Mouse (Mus musculus): ENCODE data around the gene Plcxd3. TPM values are rescaled to one million over a fixed set of nuclear protein-coding genes. Genes with fewer than 3 reads are reported as not detected.

Plcxd3 gene
- 0.96 and 1.4 TPM in 2 replicates for polyA plus RNA-seq (2016; fragmentation: Nextera tagmentation; extraction: Ambion mirVana)

- Histone ChIP-seq H3K9me3 (replicated peaks) (0 out of 2 replicates have a peak, but pooled peaks cover 2% of the 10 kb centered on the region), H3K36me3 (no peaks in the 10 kb centered on the region), H3K27me3 (replicated peaks) (0 out of 2 replicates have a peak, but pooled peaks cover 9% of the 10 kb centered on the region), H3K4me3 (peak within 1 kb of the TSS; percentile 58), H3K9ac (peak within 1 kb of the TSS; percentile 64), H3K4me1 (replicated peaks) (peaks cover 4% of the 10 kb centered on the region; the same call in 1 of the 2 replicates), H3K4me2 (peak within 1 kb of the TSS; percentile 95), H3K27ac (ENCODE audit: poor library complexity, severe bottlenecking) (no peak within 1 kb of the TSS)
- 2% methylated on average over 33 of the region's 33 CpGs for whole genome bisulfite sequencing
- ATAC-seq (ENCODE audit: insufficient number of reproducible peaks, low FRiP score): no peak
These were observed at the start of gene Plcxd3 for GRCm38 (mm10) chr15:4375423-4376220. Plcxd3 (plus strand) TSS chr15:4375491.

- Histone ChIP-seq H3K27ac (ENCODE audit: poor library complexity, severe bottlenecking) (no peak overlapping the region), H3K36me3 (no peaks in the 10 kb centered on the region), H3K4me1 (replicated peaks) (no peaks in the 10 kb centered on the region), H3K9me3 (replicated peaks) (no peaks in the 10 kb centered on the region), H3K27me3 (replicated peaks) (no peaks in the 10 kb centered on the region), H3K4me3 (no peak overlapping the region), H3K4me2 (no peak overlapping the region), H3K9ac (no peak overlapping the region)
- 73% methylated on average over 4 of the region's 4 CpGs for WGBS
- no peak for ATAC-seq (ENCODE audit: insufficient number of reproducible peaks, low FRiP score)
These were observed 43.4 kb upstream of the Plcxd3 start for GRCm38 (mm10) chr15:4331867-4332266.

DNA sequence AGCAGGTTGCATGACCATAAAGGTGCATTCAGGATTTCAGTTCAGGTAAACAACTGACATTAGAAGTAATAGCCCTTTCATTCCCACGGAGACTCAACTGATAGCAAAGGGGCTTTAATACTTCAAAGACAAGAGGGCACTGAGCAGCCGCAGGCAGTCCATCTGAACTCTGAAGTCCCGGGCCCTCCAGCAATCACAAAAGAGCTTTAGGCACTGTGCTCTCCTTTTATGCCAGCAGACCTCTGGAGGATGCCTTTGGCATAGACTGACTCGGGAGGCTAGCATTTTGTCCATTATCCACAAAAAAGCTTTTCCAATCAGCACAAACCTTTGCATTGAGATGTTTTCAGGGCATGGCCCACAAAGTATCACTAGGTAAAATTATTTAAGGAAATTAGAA is 33.7 kb upstream of the Plcxd3 start:
- Histone ChIP-seq H3K4me3 (no peak overlapping the region), H3K27me3 (replicated peaks) (no peaks in the 10 kb centered on the region), H3K9me3 (replicated peaks) (no peaks in the 10 kb centered on the region), H3K4me1 (replicated peaks) (peaks cover 4% of the 10 kb centered on the region; the same call in 1 of the 2 replicates), H3K4me2 (no peak overlapping the region), H3K36me3 (no peaks in the 10 kb centered on the region), H3K27ac (ENCODE audit: poor library complexity, severe bottlenecking) (no peak overlapping the region), H3K9ac (no peak overlapping the region)
- ATAC-seq (ENCODE audit: insufficient number of reproducible peaks, low FRiP score): no peak
- whole genome bisulfite sequencing: 25% methylated on average over 4 of the region's 4 CpGs

GRCm38 (mm10) chr15:4348816-4349553 is 26.3 kb upstream of the Plcxd3 start:
- H3K4me3 ChIP-seq: no peak overlapping the region
- H3K36me3 ChIP-seq: no peaks in the 10 kb centered on the region
- no peak overlapping the region for H3K9ac ChIP-seq
- no peaks in the 10 kb centered on the region for H3K27me3 ChIP-seq (replicated peaks)
- no peak for ATAC-seq (ENCODE audit: insufficient number of reproducible peaks, low FRiP score)
- no peaks in the 10 kb centered on the region for H3K9me3 ChIP-seq (replicated peaks)
- H3K27ac ChIP-seq (ENCODE audit: poor library complexity, severe bottlenecking): no peak overlapping the region
- no peak overlapping the region for H3K4me2 ChIP-seq
- H3K4me1 ChIP-seq (replicated peaks): peaks cover 4% of the 10 kb centered on the region; the same call in 1 of the 2 replicates
- WGBS: 18% methylated on average over 7 of the region's 7 CpGs

DNA sequence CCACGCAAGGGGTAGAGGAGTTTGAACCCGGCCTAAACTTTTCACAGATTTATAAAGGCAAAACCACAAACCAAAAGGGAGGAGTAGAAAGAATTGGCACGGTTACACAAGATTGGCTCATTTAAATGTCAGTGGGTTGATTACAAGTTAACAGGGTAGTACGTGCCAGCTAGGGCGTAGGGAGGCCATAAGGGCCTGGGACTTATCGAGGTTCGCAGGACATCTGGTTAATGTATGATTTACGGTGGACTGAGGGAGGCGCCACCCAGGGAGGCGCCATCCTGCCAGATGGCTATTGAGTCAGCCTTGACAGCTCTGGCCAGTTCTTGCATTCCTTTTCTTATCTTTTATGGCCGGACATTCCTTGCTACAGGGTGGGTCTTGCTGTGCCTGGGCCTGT is 18.9 kb upstream of the Plcxd3 start:
- Histone ChIP-seq H3K27me3 (replicated peaks) (no peaks in the 10 kb centered on the region), H3K36me3 (no peaks in the 10 kb centered on the region), H3K4me1 (replicated peaks) (no peaks in the 10 kb centered on the region), H3K9me3 (replicated peaks) (peaks cover 6% of the 10 kb centered on the region), H3K9ac (no peak overlapping the region), H3K27ac (ENCODE audit: poor library complexity, severe bottlenecking) (no peak overlapping the region), H3K4me2 (no peak overlapping the region), H3K4me3 (no peak overlapping the region)
- WGBS: 56% methylated on average over 11 of the region's 11 CpGs
- no peak for ATAC-seq (ENCODE audit: insufficient number of reproducible peaks, low FRiP score)

GRCm38 (mm10) chr15:4357706-4358105 is 17.6 kb upstream of the Plcxd3 start:
- 78% methylated on average over 4 of the region's 4 CpGs for WGBS

DNA sequence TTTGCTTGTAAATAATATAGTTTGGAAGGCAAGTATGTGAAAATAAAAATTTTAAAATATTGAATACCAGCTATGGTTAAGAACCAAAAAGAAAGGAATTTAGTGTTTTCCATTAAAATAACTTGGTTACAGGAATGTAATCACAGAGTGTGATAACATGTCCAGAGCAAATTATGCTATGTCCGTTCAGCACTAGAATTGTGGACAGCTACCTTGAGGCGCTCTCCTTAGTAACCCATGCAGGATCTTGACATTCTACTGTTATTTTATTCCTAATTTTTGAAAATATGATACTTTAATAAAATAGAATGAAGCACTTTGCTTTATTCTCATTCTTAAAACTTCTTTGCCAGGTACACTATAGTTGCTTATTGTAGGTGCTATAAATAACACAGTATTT is 7.5 kb upstream of the Plcxd3 start:
- ATAC-seq (ENCODE audit: insufficient number of reproducible peaks, low FRiP score): no peak
- 0 out of 2 replicates have a peak, but pooled peaks cover 2% of the 10 kb centered on the region for H3K9me3 ChIP-seq (replicated peaks)
- H3K36me3 ChIP-seq: no peaks in the 10 kb centered on the region
- no peak overlapping the region for H3K4me2 ChIP-seq
- 54% methylated on average over 2 of the region's 2 CpGs for WGBS
- no peak overlapping the region for H3K27ac ChIP-seq (ENCODE audit: poor library complexity, severe bottlenecking)
- H3K4me3 ChIP-seq: no peak overlapping the region
- H3K27me3 ChIP-seq (replicated peaks): no peaks in the 10 kb centered on the region
- H3K9ac ChIP-seq: no peak overlapping the region
- H3K4me1 ChIP-seq (replicated peaks): no peaks in the 10 kb centered on the region

More at GRCm38 (mm10) chr15:4357706-4358105, 17.6 kb upstream of the Plcxd3 start:
- Histone ChIP-seq H3K4me2 (no peak overlapping the region), H3K27ac (ENCODE audit: poor library complexity, severe bottlenecking) (no peak overlapping the region), H3K9ac (no peak overlapping the region), H3K4me1 (replicated peaks) (no peaks in the 10 kb centered on the region), H3K4me3 (no peak overlapping the region), H3K27me3 (replicated peaks) (no peaks in the 10 kb centered on the region), H3K36me3 (no peaks in the 10 kb centered on the region), H3K9me3 (replicated peaks) (peaks cover 6% of the 10 kb centered on the region)
- no peak for ATAC-seq (ENCODE audit: insufficient number of reproducible peaks, low FRiP score)

DNA sequence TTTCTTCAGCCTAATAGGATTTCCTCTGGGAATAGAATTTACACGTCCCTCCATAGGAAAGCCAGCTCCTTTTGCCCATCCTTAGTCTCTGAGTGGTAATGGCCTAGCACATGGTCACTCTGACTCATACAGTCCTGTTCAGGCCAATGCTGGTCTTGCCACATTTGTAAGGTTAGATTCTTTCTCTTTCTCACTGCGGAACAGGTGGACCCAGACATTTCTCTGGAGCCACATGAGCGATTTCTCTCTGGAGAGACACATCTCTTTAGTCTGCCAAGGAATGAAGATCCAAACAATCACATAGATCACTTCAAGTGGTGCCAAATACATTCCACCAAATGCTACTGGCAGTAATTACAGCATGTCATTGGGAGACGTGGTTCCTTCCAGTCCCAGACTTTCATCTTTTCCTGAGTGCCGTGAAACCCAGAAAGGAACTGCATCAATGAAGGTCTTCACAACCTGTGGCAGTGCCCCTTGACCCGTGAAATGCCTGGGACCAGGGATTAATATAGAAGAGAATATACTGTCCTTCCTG is 769 bp upstream of the Plcxd3 start:
- Histone ChIP-seq H3K4me3 (peak overlapping the region; percentile 58; the same call in 1 of the 2 replicates), H3K27me3 (replicated peaks) (0 out of 2 replicates have a peak, but pooled peaks cover 9% of the 10 kb centered on the region), H3K4me1 (replicated peaks) (peaks cover 4% of the 10 kb centered on the region; the same call in 1 of the 2 replicates), H3K27ac (ENCODE audit: poor library complexity, severe bottlenecking) (no peak overlapping the region), H3K4me2 (peak overlapping the region; percentile 95), H3K36me3 (no peaks in the 10 kb centered on the region), H3K9ac (no peak overlapping the region), H3K9me3 (replicated peaks) (0 out of 2 replicates have a peak, but pooled peaks cover 2% of the 10 kb centered on the region)
- no peak for ATAC-seq (ENCODE audit: insufficient number of reproducible peaks, low FRiP score)
- 57% methylated on average over 6 of the region's 6 CpGs for WGBS

- H3K4me3 ChIP-seq: peak overlapping the region; percentile 58
- peak overlapping the region; percentile 64 for H3K9ac ChIP-seq
- H3K9me3 ChIP-seq (replicated peaks): 0 out of 2 replicates have a peak, but pooled peaks cover 2% of the 10 kb centered on the region
- peak overlapping the region; percentile 95 for H3K4me2 ChIP-seq
- H3K36me3 ChIP-seq: no peaks in the 10 kb centered on the region
- 27% methylated on average over 6 of the region's 6 CpGs for whole genome bisulfite sequencing
- H3K27me3 ChIP-seq (replicated peaks): 0 out of 2 replicates have a peak, but pooled peaks cover 9% of the 10 kb centered on the region
- ATAC-seq (ENCODE audit: insufficient number of reproducible peaks, low FRiP score): no peak
- peaks cover 4% of the 10 kb centered on the region; the same call in 1 of the 2 replicates for H3K4me1 ChIP-seq (replicated peaks)
- no peak overlapping the region for H3K27ac ChIP-seq (ENCODE audit: poor library complexity, severe bottlenecking)
These were observed 264 bp upstream of the Plcxd3 start for GRCm38 (mm10) chr15:4375031-4375422.

- Histone ChIP-seq H3K4me3 (peak overlapping the region; percentile 58), H3K9me3 (replicated peaks) (no peaks in the 10 kb centered on the region), H3K4me1 (replicated peaks) (peaks cover 4% of the 10 kb centered on the region; the same call in 1 of the 2 replicates), H3K27me3 (replicated peaks) (0 out of 2 replicates have a peak, but pooled peaks cover 9% of the 10 kb centered on the region), H3K4me2 (peak overlapping the region; percentile 95), H3K9ac (peak overlapping the region; percentile 64; the same call in 1 of the 2 replicates), H3K36me3 (no peaks in the 10 kb centered on the region), H3K27ac (ENCODE audit: poor library complexity, severe bottlenecking) (no peak overlapping the region)
- ATAC-seq (ENCODE audit: insufficient number of reproducible peaks, low FRiP score): no peak
- whole genome bisulfite sequencing: 21% methylated on average over 8 of the region's 8 CpGs
These were observed 935 bp downstream of the Plcxd3 start for GRCm38 (mm10) chr15:4376221-4376631.

Data from heart, embryonic 12.5 days (tissue).